Mouse (Mus musculus) liver, adult 2 months (tissue): ENCODE measurements at regions not wholly inside any gene's neighbourhood (a gene's known extent, or its start where the extent isn't known, plus 50 kb on each side); places are given as distances from the start of the nearest gene placed in this dataset.

Experiments
- CTCF ChIP-seq: fragments of 200-500 bp; IDR thresholded peaks from 2 replicates; pipeline ENCODE4 v1.5.1; 2011; ENCODE audit warnings: low read depth, low read length, control low read depth
- POLR2A ChIP-seq: fragments of 200-500 bp; IDR thresholded peaks from 2 replicates; pipeline ENCODE4 v1.6.1; 2011; ENCODE audit warnings: low read length, control low read depth; ENCODE audit not compliant: insufficient read depth; ENCODE audit errors: extremely low read depth

- no peak for TF ChIP-seq POLR2A
- TF ChIP-seq CTCF = no peak
These were observed 99.8 kb upstream of the Rybp start for GRCm38 (mm10) chr6:100387042-100387441.
